Mouse (Mus musculus): ENCODE data around the gene Fndc7. TPM values are rescaled to one million over a fixed set of nuclear protein-coding genes. Genes with fewer than 3 reads are reported as not detected.
A peak's percentile ranks its signal among the peaks of the same experiment; 100 is the strongest.

The Fndc7 gene
- 3.1 and 5.9 TPM in 2 replicates for polyA plus RNA-seq (2012; rRNA removed)

DNA sequence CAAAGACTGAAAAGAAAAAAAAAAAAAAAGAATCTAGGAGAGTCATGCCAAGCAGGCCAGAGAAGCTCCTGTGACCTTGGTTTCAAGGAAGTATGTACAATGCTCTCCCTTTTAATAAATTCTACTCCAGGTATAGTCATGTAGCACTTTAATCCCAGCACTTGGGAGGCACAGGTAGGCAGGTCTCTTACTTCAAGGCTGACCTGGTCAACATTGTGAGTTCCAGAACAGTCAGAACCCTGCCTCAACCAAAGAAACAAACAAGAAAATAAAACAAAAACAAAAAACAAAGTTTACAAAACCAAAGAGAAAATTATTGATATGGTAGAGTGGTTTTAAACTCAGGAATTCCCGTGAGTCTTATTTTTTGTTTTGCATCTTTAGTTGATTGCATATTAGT is at the start of gene Fndc7:
Gene Fndc7 (minus strand): TSS at position 101 of the 400 bp plus-strand sequence.
- no peak for DNase-seq (ENCODE audit: low read depth)

GRCm38 (mm10) chr3:108939573-108939972 is 49.8 kb upstream of the Fndc7 start, which contains the start of gene Henmt1:
TSS of gene Henmt1 (plus strand) at chr3:108939873.
- no peak for DNase-seq (ENCODE audit: low read depth)

DNA sequence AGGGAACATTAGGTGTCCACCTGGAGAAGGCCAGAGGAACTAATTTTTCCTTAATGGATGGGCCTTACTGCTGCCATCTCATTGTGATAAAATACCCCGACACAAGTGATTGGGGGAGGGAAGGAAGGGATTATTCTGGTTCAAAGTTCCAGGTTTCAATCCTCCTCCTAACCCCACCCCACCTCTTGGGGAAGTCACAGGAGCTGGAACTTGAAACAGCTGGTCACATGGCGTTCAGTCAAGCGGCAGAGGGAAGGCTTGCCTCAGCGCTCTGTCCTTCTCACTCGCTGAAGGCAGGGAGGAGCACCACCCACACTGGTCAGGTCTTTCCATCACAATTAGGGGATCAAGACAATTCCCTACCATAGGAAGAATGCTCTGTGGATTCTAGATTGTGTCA is 48.9 kb upstream of the Fndc7 start:
- no peak for DNase-seq (ENCODE audit: low read depth)

DNA sequence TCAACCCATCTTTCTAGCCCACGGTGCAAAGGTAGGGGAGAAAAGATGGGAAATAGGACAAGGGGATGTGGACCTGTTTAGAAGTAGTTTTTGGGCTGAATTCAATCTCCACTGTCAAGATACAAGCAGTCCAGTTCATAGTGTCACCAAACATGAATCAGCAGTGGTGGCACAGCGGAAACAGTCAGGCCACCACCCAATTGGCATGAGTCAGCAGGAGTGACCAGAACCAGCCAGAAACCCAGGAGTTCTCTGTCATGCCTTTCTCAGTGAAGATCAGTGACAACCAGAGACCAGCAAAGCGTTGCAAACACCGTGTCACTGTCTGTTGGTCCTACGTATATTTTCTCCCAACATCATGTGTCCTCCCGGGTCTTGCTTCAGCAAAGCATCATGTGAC is 43.7 kb upstream of the Fndc7 start:
- no peak for DNase-seq (ENCODE audit: low read depth)

DNA sequence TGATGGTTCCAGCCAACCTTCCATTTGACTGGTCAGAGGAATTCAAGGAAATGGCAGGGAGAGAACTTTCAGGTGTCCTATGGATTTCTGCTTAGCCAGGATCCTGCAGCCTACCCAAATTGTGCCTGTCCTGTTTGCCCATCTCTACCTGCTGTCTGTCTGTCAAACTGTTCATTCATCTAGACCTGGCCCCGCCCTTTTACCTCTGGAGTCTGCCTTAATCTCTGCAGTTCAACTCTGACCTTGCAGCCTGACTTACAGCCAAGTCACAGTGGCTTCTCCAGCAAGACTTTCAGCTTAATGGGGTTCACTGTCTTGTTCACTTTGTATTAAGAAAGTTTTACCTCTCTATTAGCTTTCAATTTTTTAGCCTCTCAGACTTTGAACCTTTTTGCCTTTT is 36.5 kb upstream of the Fndc7 start:
- DNase-seq (ENCODE audit: low read depth): no peak

DNA sequence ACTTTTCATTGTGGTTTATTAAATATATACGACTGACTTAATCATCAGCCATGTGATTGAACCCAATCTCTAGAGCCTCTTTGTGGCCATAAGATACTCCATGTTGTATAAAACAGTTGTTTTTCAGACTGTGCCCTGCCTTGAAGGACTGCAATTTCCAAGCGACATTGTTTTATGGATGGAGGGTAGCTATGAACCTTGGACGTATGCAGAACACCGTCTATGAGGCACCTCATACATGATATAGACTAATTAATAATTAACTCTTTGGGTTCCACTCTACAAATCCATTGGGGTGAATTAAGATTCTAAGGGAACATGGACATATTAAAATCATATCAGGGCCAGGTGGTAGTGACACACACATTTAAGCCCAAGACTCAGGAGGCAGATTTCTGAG is 35.9 kb upstream of the Fndc7 start:
- DNase-seq (ENCODE audit: low read depth): no peak

DNA sequence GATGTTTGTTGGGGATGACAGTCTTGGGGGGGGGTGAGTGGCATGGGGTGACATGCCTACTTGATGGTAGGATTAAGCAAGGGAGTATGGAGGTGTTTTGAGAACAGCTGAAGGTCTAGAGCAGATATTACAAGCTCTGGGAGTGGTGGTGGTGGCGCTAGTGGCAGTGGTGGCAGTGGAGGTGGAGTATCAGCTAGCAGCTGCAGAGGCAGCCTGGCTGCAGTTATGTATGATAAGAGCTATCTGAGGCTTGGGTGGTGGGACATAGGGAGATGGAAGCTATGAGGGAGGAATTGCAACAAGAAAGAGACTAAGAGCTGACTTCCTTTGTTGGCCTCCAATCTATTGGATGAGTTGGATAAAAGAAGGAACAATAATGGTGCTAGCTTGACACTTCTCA is 32.0 kb upstream of the Fndc7 start:
- DNase-seq (ENCODE audit: low read depth): no peak

- DNase-seq (ENCODE audit: low read depth): no peak
These were observed 30.7 kb upstream of the Fndc7 start for GRCm38 (mm10) chr3:108920442-108921070.

- DNase-seq (ENCODE audit: low read depth): no peak
These were observed 29.0 kb upstream of the Fndc7 start for GRCm38 (mm10) chr3:108918852-108919251.

GRCm38 (mm10) chr3:108917986-108918385 is 28.2 kb upstream of the Fndc7 start:
- no peak for DNase-seq (ENCODE audit: low read depth)

DNA sequence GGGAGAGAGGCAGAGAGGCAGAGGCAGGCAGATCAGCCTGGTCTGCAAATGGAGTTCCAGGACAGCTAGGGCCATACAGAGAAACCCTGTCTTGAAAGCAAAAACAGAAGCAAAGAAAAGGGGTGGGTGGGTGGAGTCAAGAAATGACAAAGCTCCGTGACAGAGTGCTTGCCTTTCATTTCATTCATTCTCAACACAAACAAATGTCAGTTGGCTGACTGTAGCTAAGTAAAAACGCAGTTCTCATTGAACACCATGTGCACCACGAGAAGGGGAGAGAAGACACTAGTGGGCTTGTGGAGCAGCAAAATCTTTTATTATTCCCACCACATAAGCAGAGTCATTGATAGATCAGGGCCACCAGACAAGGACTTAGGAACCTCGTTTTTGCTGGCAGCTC is 27.0 kb upstream of the Fndc7 start:
- DNase-seq (ENCODE audit: low read depth): no peak

DNA sequence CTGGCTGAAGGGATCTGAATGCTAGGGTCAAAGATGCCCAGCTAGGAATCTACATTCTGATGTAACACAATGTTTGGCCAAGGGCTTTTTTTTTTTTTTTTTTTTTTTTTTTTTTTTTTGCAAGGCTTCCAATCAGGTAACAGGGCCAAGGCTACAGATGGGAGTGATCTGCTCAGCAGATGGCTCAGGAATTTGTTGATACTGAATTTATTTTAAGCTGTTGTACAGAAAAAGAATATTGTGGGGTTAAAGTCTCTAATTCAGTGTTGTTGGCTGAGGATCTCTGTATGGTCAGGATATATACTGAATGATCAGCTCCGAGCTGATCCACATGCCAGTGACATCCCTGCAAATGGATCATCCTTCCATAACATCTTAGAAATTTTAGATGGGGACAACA is 26.2 kb upstream of the Fndc7 start:
- no peak for DNase-seq (ENCODE audit: low read depth)

GRCm38 (mm10) chr3:108911548-108912413 is 22.0 kb upstream of the Fndc7 start, which contains the start of gene Prpf38b:
TSS of gene Prpf38b (minus strand) at chr3:108911727.
- DNase-seq (ENCODE audit: low read depth): peak; percentile 59

GRCm38 (mm10) chr3:108911081-108911547 is 21.3 kb upstream of the Fndc7 start:
- no peak for DNase-seq (ENCODE audit: low read depth)

GRCm38 (mm10) chr3:108910303-108911080 is 20.7 kb upstream of the Fndc7 start:
- DNase-seq (ENCODE audit: low read depth): no peak

- no peak for DNase-seq (ENCODE audit: low read depth)
These were observed 13.1 kb upstream of the Fndc7 start for GRCm38 (mm10) chr3:108902934-108903333.

GRCm38 (mm10) chr3:108902038-108902437 is 12.2 kb upstream of the Fndc7 start:
- no peak for DNase-seq (ENCODE audit: low read depth)

GRCm38 (mm10) chr3:108900681-108901080 is 10.9 kb upstream of the Fndc7 start:
- no peak for DNase-seq (ENCODE audit: low read depth)

GRCm38 (mm10) chr3:108900147-108900546 is 10.3 kb upstream of the Fndc7 start:
- no peak for DNase-seq (ENCODE audit: low read depth)

- DNase-seq (ENCODE audit: low read depth): no peak
These were observed 8.8 kb upstream of the Fndc7 start for GRCm38 (mm10) chr3:108898640-108899039.

DNA sequence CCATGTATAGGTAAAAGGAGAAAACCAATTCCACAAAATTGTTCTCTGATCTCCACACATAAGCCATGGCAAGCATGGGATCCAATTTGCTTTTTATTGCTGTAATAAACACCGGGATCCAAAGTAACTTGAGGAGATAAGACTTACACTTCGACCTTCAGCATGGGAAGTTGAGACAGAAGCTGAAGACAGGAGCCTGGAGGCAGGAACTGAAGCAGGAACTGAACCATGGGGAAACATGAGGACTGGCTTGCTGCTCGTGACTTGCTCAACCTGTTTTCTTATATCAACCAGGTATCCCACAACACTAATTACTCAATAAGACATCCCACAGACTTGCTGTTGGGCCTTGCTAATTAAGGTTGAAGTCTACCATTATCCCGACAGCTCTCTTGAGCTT is 3.1 kb upstream of the Fndc7 start:
- peak; percentile 51 for DNase-seq (ENCODE audit: low read depth)

- no peak for DNase-seq (ENCODE audit: low read depth)
These were observed 2.3 kb upstream of the Fndc7 start for GRCm38 (mm10) chr3:108892080-108892479.
